In genomic region chr9:103862493-103862892, GRCm38 (mm10) we compare ENCODE assay signal across 26 mouse cellular contexts.
A peak's percentile ranks its signal among the peaks of the same experiment; 100 is the strongest.
DNase-seq lines count a peak whose midpoint lies in the region; ATAC-seq and TF ChIP-seq lines count a peak whose summit lies in the region.
"Had no signal": no experiment of that assay in that cellular context is flagged by ENCODE, and none has a peak within 500 bp of the region (broad histone marks: within the 10 kb centered on the region; RNA-seq: fewer than 3 reads in every experiment).

No protein-coding gene starts in this region.

- no peak for TF ChIP-seq CTCF in heart, postnatal 0 days (IDR thresholded peaks at IDR 0.05; ENCODE audit: low read depth)
- TF ChIP-seq CTCF in heart, adult 2 months (IDR thresholded peaks at IDR 0.05) = no peak

- no peak for DNase-seq in heart, postnatal 0 days (ENCODE audit: low spot score)
- no peak for DNase-seq in heart, adult 2 months
- peak; percentile 57 for DNase-seq in right cerebral cortex, adult 18-20 months
- DNase-seq in right cerebral cortex, postnatal 4 days = no peak
- DNase-seq in brain, adult 2 months (ENCODE audit: low read depth, low spot score) = peak; percentile 72
- no peak for DNase-seq in hindbrain, embryonic 14.5 days (ENCODE audit: low spot score)
- DNase-seq: adrenal gland, postnatal 10 days; B cell, adult 2 months; cerebellum, adult 11 months; cerebellum, adult 9-11 months; embryo, embryonic 11 days; gastrocnemius, postnatal 25 days; kidney, adult 2 months; kidney, postnatal 4 days; liver, embryonic 13.5 days; lung, adult 18-20 months; lung, postnatal 10 days; midbrain, embryonic 14.5 days had no signal

- H3K4me1 ChIP-seq in heart, postnatal 0 days (ENCODE audit: control insufficient read depth, insufficient read depth) = no peaks in the 10 kb centered on the region; the same call in 1 of the 2 replicates
- no peaks in the 10 kb centered on the region; the same call in 1 of the 2 replicates for H3K4me1 ChIP-seq in heart, adult 2 months (ENCODE audit: control insufficient read depth, insufficient read depth, low read length)
- H3K4me1 ChIP-seq in hindbrain, embryonic 14.5 days (replicated peaks; ENCODE audit: control insufficient read depth, insufficient read depth, low read length) = no peaks in the 10 kb centered on the region
- H3K4me1 ChIP-seq: intestine, embryonic 15.5 days; limb, embryonic 10.5 days; liver, embryonic 13.5 days had no signal

- H3K27ac ChIP-seq in heart, postnatal 0 days (ENCODE audit: low read depth) = no peak overlapping the region
- H3K27ac ChIP-seq in heart, adult 2 months = no peak overlapping the region
- H3K27ac ChIP-seq in hindbrain, embryonic 14.5 days = no peak overlapping the region
- H3K27ac ChIP-seq: embryonic facial prominence, embryonic 12.5 days; heart, embryonic 13.5 days; hindbrain, postnatal 0 days; intestine, embryonic 15.5 days; kidney, postnatal 0 days; limb, embryonic 10.5 days; limb, embryonic 15.5 days; liver, embryonic 13.5 days had no signal

- ATAC-seq in heart, postnatal 0 days (ENCODE audit: insufficient read depth, low read depth) = peak; percentile 44; the same call in 1 of the 2 replicates
- ATAC-seq in hindbrain, embryonic 14.5 days (ENCODE audit: low FRiP score) = no peak
- ATAC-seq: forebrain, embryonic 14.5 days; hindbrain, postnatal 0 days; intestine, embryonic 15.5 days had no signal

- no peaks in the 10 kb centered on the region for H3K79me2 ChIP-seq in heart, adult 2 months (replicated peaks; ENCODE audit: control insufficient read depth, insufficient read depth, low read length)

- H3K9me3 ChIP-seq in heart, postnatal 0 days (replicated peaks; ENCODE audit: control insufficient read depth, low read length) = no peaks in the 10 kb centered on the region
- H3K9me3 ChIP-seq in hindbrain, embryonic 14.5 days (ENCODE audit: control insufficient read depth, low read length) = no peaks in the 10 kb centered on the region
- H3K9me3 ChIP-seq: embryonic facial prominence, embryonic 12.5 days; heart, embryonic 13.5 days; intestine, embryonic 15.5 days; limb, embryonic 10.5 days; limb, embryonic 15.5 days had no signal

- H3K27me3 ChIP-seq in heart, postnatal 0 days (ENCODE audit: control insufficient read depth, insufficient read depth, low read length) = no peaks in the 10 kb centered on the region
- H3K27me3 ChIP-seq in heart, adult 2 months (ENCODE audit: control insufficient read depth, insufficient read depth, low read length) = no peaks in the 10 kb centered on the region
- no peaks in the 10 kb centered on the region for H3K27me3 ChIP-seq in hindbrain, embryonic 14.5 days (ENCODE audit: control insufficient read depth, insufficient read depth, low read length)
- H3K27me3 ChIP-seq: embryonic facial prominence, embryonic 12.5 days; heart, embryonic 13.5 days; intestine, embryonic 15.5 days; limb, embryonic 15.5 days; liver, embryonic 13.5 days had no signal

- WGBS in heart, postnatal 0 days = 59% methylated on average over 7 of the region's 7 CpGs
- 60% methylated on average over 7 of the region's 7 CpGs for WGBS in heart, adult 2 months
- WGBS in hindbrain, embryonic 14.5 days = 89% methylated on average over 7 of the region's 7 CpGs

- no peak for TF ChIP-seq POLR2A in heart, adult 2 months (IDR thresholded peaks at IDR 0.05; ENCODE audit: insufficient read depth, low read depth, low read length)

- intact Hi-C loops in heart, adult 2 months (cut with DNase I) = no loop called here

- TF ChIP-seq EP300 in heart, postnatal 0 days (IDR thresholded peaks at IDR 0.05; ENCODE audit: low read depth) = no peak
- no peak for TF ChIP-seq EP300 in heart, adult 2 months (IDR thresholded peaks at IDR 0.05; ENCODE audit: insufficient read depth, low read depth, low read length)

- H3K4me3 ChIP-seq in heart, postnatal 0 days (ENCODE audit: low read depth, low read length) = no peak overlapping the region
- H3K4me3 ChIP-seq in heart, adult 2 months = no peak overlapping the region
- H3K4me3 ChIP-seq in hindbrain, embryonic 14.5 days (replicated peaks; ENCODE audit: low read length) = no peak overlapping the region
- H3K4me3 ChIP-seq: embryonic facial prominence, embryonic 12.5 days; heart, embryonic 13.5 days; intestine, embryonic 15.5 days; limb, embryonic 10.5 days; limb, embryonic 15.5 days; liver, embryonic 13.5 days had no signal

- no peak overlapping the region for H3K9ac ChIP-seq in heart, postnatal 0 days (replicated peaks; ENCODE audit: low read depth, low read length)
- H3K9ac ChIP-seq in heart, adult 2 months (ENCODE audit: low read depth, low read length) = no peak overlapping the region
- H3K9ac ChIP-seq in hindbrain, embryonic 14.5 days = no peak overlapping the region
- H3K9ac ChIP-seq: embryonic facial prominence, embryonic 12.5 days; heart, embryonic 13.5 days; intestine, embryonic 15.5 days; limb, embryonic 15.5 days; liver, embryonic 13.5 days had no signal

- H3K4me2 ChIP-seq in heart, postnatal 0 days (ENCODE audit: low read depth, low read length) = no peak overlapping the region
- no peak overlapping the region for H3K4me2 ChIP-seq in hindbrain, embryonic 14.5 days (replicated peaks)
- H3K4me2 ChIP-seq: embryonic facial prominence, embryonic 12.5 days; heart, embryonic 13.5 days; intestine, embryonic 15.5 days; limb, embryonic 15.5 days; liver, embryonic 13.5 days had no signal

- no peaks in the 10 kb centered on the region for H3K36me3 ChIP-seq in heart, postnatal 0 days (replicated peaks; ENCODE audit: control insufficient read depth, insufficient read depth, low read length)
- H3K36me3 ChIP-seq in heart, adult 2 months (ENCODE audit: control insufficient read depth, insufficient read depth, low read length) = no peaks in the 10 kb centered on the region
- H3K36me3 ChIP-seq in hindbrain, embryonic 14.5 days (replicated peaks; ENCODE audit: control insufficient read depth, insufficient read depth) = no peaks in the 10 kb centered on the region
- H3K36me3 ChIP-seq: embryonic facial prominence, embryonic 12.5 days; heart, embryonic 13.5 days; intestine, embryonic 15.5 days; limb, embryonic 10.5 days; limb, embryonic 15.5 days; liver, embryonic 13.5 days had no signal

Comparison
In these comparisons a context has a peak if more than half of its experiments do, and no peak if none do; other contexts are left out.
1. DNase-seq: peak in right cerebral cortex, adult 18-20 months (single experiment) and brain, adult 2 months (single experiment); none in heart, postnatal 0 days (single experiment), heart, adult 2 months (0 of 2), right cerebral cortex, postnatal 4 days (single experiment) and hindbrain, embryonic 14.5 days (single experiment).